Mouse (Mus musculus) erythroblast, embryonic 14.5 days (primary cell): Measurements from ENCODE around the gene Nfx1.
"Not testable (repeated sequence)": the region's sequence is repeated elsewhere in the genome, so short reads cannot be mapped to it uniquely, and the experiment has no call there.

ENCODE experiments used
- GATA1 ChIP-seq: IDR thresholded peaks from 2 replicates; pipeline ENCODE4 v1.6.1; 2012; ENCODE audit warnings: low read length, inconsistent platforms, mixed read lengths
- TAL1 ChIP-seq: IDR thresholded peaks from 3 replicates; pipeline ENCODE4 v1.6.1; 2012; ENCODE audit warnings: low read length, inconsistent platforms, mixed read lengths

DNA sequence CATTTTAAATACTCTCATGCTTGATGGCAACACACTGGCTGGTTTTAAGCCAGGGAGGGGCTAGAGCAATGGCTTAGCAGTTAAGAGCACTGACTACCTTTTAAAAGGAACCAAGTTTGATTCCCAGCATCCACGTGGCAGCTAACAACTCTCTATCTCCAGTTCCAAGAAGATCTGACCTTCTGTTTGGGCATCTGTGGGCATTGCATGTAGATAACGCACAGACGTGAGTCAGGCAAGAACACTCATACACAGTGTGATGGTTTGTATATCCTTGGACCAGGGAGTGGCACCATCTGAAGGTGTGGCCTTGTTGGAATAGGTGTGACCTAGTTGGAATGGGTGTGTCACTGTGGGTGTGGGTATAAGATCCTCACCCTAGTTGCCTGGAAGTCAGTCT is 36.3 kb upstream of the Nfx1 start:
- not testable (repeated sequence) for TF ChIP-seq TAL1, GATA1
